Mouse (Mus musculus) brain, adult 2 months (tissue): ENCODE results near the gene Spns2.

Source experiments
- DNase-seq: peaks from one replicate; pipeline ENCODE4 v3.0.0; 2011; ENCODE audit warnings: low read depth, low spot score

The Spns2 gene

GRCm38 (mm10) chr11:72489881-72490301 lies at the start of gene Spns2:
Gene Spns2, minus strand, starts transcription at chr11:72489904.
- DNase-seq, result peak; percentile 95

- DNase-seq, result no peak
These were observed 49.1 kb upstream of the Spns2 start for GRCm38 (mm10) chr11:72538811-72539210.

- no peak for DNase-seq
These were observed 48.5 kb upstream of the Spns2 start for GRCm38 (mm10) chr11:72538037-72538755.

GRCm38 (mm10) chr11:72537503-72537902 lies 47.8 kb upstream of the Spns2 start:
- DNase-seq, result no peak

- DNase-seq, result no peak
These were observed 45.8 kb upstream of the Spns2 start for GRCm38 (mm10) chr11:72535519-72535918.

- DNase-seq, result no peak
These were observed 43.2 kb upstream of the Spns2 start for GRCm38 (mm10) chr11:72532890-72533289.

GRCm38 (mm10) chr11:72531632-72532031 lies 41.9 kb upstream of the Spns2 start:
- DNase-seq, result peak; percentile 48

- DNase-seq, result no peak
These were observed 41.4 kb upstream of the Spns2 start for GRCm38 (mm10) chr11:72531144-72531543.

GRCm38 (mm10) chr11:72526190-72526589 lies 36.5 kb upstream of the Spns2 start:
- DNase-seq, result peak; percentile 50

- DNase-seq, result no peak
These were observed 34.0 kb upstream of the Spns2 start for GRCm38 (mm10) chr11:72523711-72524110.

GRCm38 (mm10) chr11:72522616-72523041 lies 32.9 kb upstream of the Spns2 start:
- peak; percentile 72 for DNase-seq

- no peak for DNase-seq
These were observed 32.2 kb upstream of the Spns2 start for GRCm38 (mm10) chr11:72521598-72522541.

- DNase-seq, result no peak
These were observed 30.2 kb upstream of the Spns2 start for GRCm38 (mm10) chr11:72519895-72520294.

GRCm38 (mm10) chr11:72519189-72519588 lies 29.5 kb upstream of the Spns2 start:
- no peak for DNase-seq

GRCm38 (mm10) chr11:72518449-72518848 lies 28.7 kb upstream of the Spns2 start:
- DNase-seq, result peak; percentile 8

GRCm38 (mm10) chr11:72514967-72515366 lies 25.3 kb upstream of the Spns2 start:
- DNase-seq, result no peak

GRCm38 (mm10) chr11:72508651-72509050 lies 18.9 kb upstream of the Spns2 start:
- no peak for DNase-seq

- DNase-seq, result no peak
These were observed 17.9 kb upstream of the Spns2 start for GRCm38 (mm10) chr11:72507651-72508050.

- no peak for DNase-seq
These were observed 14.5 kb upstream of the Spns2 start for GRCm38 (mm10) chr11:72504016-72504797.

- DNase-seq, result no peak
These were observed 13.8 kb upstream of the Spns2 start for GRCm38 (mm10) chr11:72503501-72503921.

- DNase-seq, result peak; percentile 72
These were observed 12.5 kb upstream of the Spns2 start for GRCm38 (mm10) chr11:72502236-72502635.
